Comparison of ENCODE assay signal across 9 mouse cellular contexts in the genomic region with DNA sequence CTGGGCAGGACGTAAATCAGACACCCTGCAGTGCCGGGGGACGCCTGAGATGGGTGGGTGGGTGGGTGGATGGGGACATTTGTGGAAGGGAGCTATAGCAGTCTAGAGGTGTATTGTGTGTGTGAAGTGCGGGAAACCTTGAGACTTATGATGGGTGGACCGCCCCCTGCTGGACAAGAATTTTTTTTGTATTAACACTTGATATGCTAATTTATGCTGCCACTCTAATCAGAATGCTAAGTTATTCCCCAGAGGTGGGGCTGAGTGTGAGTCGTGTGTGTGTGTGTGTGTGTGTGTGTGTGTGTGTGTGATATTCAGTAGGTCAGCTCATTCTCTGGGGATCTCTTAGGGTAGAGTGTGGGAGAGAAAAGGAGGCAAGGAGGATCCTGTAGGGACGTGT. TPM values are rescaled to one million over a fixed set of nuclear protein-coding genes. Genes with fewer than 3 reads are reported as not detected.
DNase-seq lines count a peak whose midpoint lies in the region; ATAC-seq and TF ChIP-seq lines count a peak whose summit lies in the region.
"Had no signal": no experiment of that assay in that cellular context is flagged by ENCODE, and none has a peak within 500 bp of the region (broad histone marks: within the 10 kb centered on the region; RNA-seq: fewer than 3 reads in every experiment).

No protein-coding gene starts in this region.

- WGBS in hindbrain, embryonic 11.5 days, result 17% methylated on average over 7 of the region's 7 CpGs
- 10% methylated on average over 7 of the region's 7 CpGs for WGBS in midbrain, embryonic 12.5 days

- peaks cover 6% of the 10 kb centered on the region for H3K36me3 ChIP-seq in hindbrain, embryonic 11.5 days (ENCODE audit: control insufficient read depth, insufficient read depth, low read length)
- H3K36me3 ChIP-seq in midbrain, embryonic 12.5 days, result peaks cover 9% of the 10 kb centered on the region
- H3K36me3 ChIP-seq: heart, embryonic 13.5 days had no signal

- H3K4me1 ChIP-seq in hindbrain, embryonic 11.5 days (replicated peaks; ENCODE audit: control insufficient read depth, insufficient read depth, low read length), result peaks cover 26% of the 10 kb centered on the region
- H3K4me1 ChIP-seq in midbrain, embryonic 12.5 days, result peaks cover 60% of the 10 kb centered on the region

- H3K4me2 ChIP-seq in hindbrain, embryonic 11.5 days (replicated peaks; ENCODE audit: low read depth, low read length), result peak overlapping the region; percentile 92; the same call in 1 of the 2 replicates
- H3K4me2 ChIP-seq in midbrain, embryonic 12.5 days (replicated peaks), result peak overlapping the region; percentile 79

- H3K4me3 ChIP-seq in gastrocnemius, adult 2 months, result no peak overlapping the region
- no peak overlapping the region for H3K4me3 ChIP-seq in hindbrain, embryonic 11.5 days (ENCODE audit: low read depth, low read length)
- H3K4me3 ChIP-seq in midbrain, embryonic 12.5 days, result peak overlapping the region; percentile 70

- peak; percentile 52 for TF ChIP-seq CTCF in gastrocnemius, adult 2 months (IDR thresholded peaks at IDR 0.05)

- no peak overlapping the region for H3K27ac ChIP-seq in gastrocnemius, adult 2 months
- H3K27ac ChIP-seq in hindbrain, embryonic 11.5 days (ENCODE audit: low read depth, low read length), result peak overlapping the region; percentile 89
- H3K27ac ChIP-seq in midbrain, embryonic 12.5 days (replicated peaks), result peak overlapping the region; percentile 91
- H3K27ac ChIP-seq: heart, embryonic 13.5 days had no signal

- no peak for DNase-seq in gastrocnemius, adult 2 months
- no peak for DNase-seq in gastrocnemius, adult 8-10 months (ENCODE audit: low spot score in 2 of 2)
- DNase-seq in 416B (ENCODE audit: low read depth), result peak; percentile 86
- DNase-seq in cerebellum, adult 8-10 months, result peak; percentile 70
- DNase-seq in hindbrain, embryonic 11.5 days (ENCODE audit: low spot score), result peak; percentile 88
- no peak for DNase-seq in ovary, postnatal 14 days (ENCODE audit: low spot score)
- DNase-seq in ovary, adult 18-20 months (ENCODE audit: low spot score), result no peak

- no peaks in the 10 kb centered on the region for H3K27me3 ChIP-seq in hindbrain, embryonic 11.5 days (ENCODE audit: control insufficient read depth, insufficient read depth, low read length)
- peaks cover 10% of the 10 kb centered on the region; the same call in 1 of the 2 replicates for H3K27me3 ChIP-seq in midbrain, embryonic 12.5 days

- peak; percentile 10; the same call in 1 of the 2 replicates for ATAC-seq in hindbrain, embryonic 11.5 days (ENCODE audit: low FRiP score)
- 0 out of 2 replicates have a peak, but pooled peaks have one; percentile 4 for ATAC-seq in midbrain, embryonic 12.5 days (ENCODE audit: low FRiP score, low read depth)

- no peak overlapping the region; the same call in 1 of the 2 replicates for H3K9ac ChIP-seq in hindbrain, embryonic 11.5 days (ENCODE audit: low read depth, low read length)
- H3K9ac ChIP-seq in midbrain, embryonic 12.5 days (replicated peaks), result peak overlapping the region; percentile 82; the same call in 1 of the 2 replicates

- H3K9me3 ChIP-seq in hindbrain, embryonic 11.5 days (ENCODE audit: control insufficient read depth, low read length), result no peaks in the 10 kb centered on the region
- no peaks in the 10 kb centered on the region for H3K9me3 ChIP-seq in midbrain, embryonic 12.5 days
- H3K9me3 ChIP-seq: heart, embryonic 13.5 days had no signal

- intact Hi-C loops in gastrocnemius, adult 2 months (cut with DNase I), result loop anchor here (5.0 kb wide), 1 partner anchor 216 kb away; no protein-coding TSS in a partner anchor

RNA-seq across cellular contexts. Expression of gene Dpf1, which starts 2.9 kb away (rescaled TPM):
- total RNA-seq in gastrocnemius, adult 2 months (2021), result 1 to 10 TPM in 1 of 2 experiments, under 1 TPM in 1; 0.86 to 2.6 TPM
- 1 to 10 TPM in 3 of 4 experiments, under 1 TPM in 1; 0.92 to 4.5 (median 2.0) TPM for total RNA-seq in gastrocnemius, adult 8-10 months (2022)
- 60.9 and 73.6 TPM in 2 replicates for polyA plus RNA-seq in hindbrain, embryonic 11.5 days (2014; fragmentation: Nextera tagmentation; extraction: Ambion mirVana)
- 115 and 119 TPM in 2 replicates for polyA plus RNA-seq in midbrain, embryonic 12.5 days (2016; fragmentation: Nextera tagmentation; extraction: Ambion mirVana)

RNA-seq across cellular contexts. Expression of gene Ppp1r14a, which starts 17.5 kb away (rescaled TPM):
- total RNA-seq in gastrocnemius, adult 2 months (2021), result 1 to 10 TPM; 3.8 to 4.5 TPM
- total RNA-seq in gastrocnemius, adult 8-10 months (2022), result 1 to 10 TPM; 2.7 to 3.4 (median 3.0) TPM
- polyA plus RNA-seq in hindbrain, embryonic 11.5 days (2014; fragmentation: Nextera tagmentation; extraction: Ambion mirVana), result 33.9 and 37.0 TPM in 2 replicates
- 19.2 and 20.0 TPM in 2 replicates for polyA plus RNA-seq in midbrain, embryonic 12.5 days (2016; fragmentation: Nextera tagmentation; extraction: Ambion mirVana)

RNA-seq across cellular contexts. Expression of gene Spint2, which starts 24.9 kb away (rescaled TPM):
- 1 to 10 TPM; 4.7 to 6.0 TPM for total RNA-seq in gastrocnemius, adult 2 months (2021)
- 10 to 100 TPM; 11.2 to 15.9 (median 12.5) TPM for total RNA-seq in gastrocnemius, adult 8-10 months (2022)
- 37.5 and 43.4 TPM in 2 replicates for polyA plus RNA-seq in hindbrain, embryonic 11.5 days (2014; fragmentation: Nextera tagmentation; extraction: Ambion mirVana)
- polyA plus RNA-seq in midbrain, embryonic 12.5 days (2016; fragmentation: Nextera tagmentation; extraction: Ambion mirVana), result 23.8 and 25.7 TPM in 2 replicates

RNA-seq across cellular contexts. Expression of gene 2200002D01Rik, which starts 58.4 kb away (rescaled TPM):
- total RNA-seq in gastrocnemius, adult 2 months (2021), result under 1 TPM; 0.64 to 0.81 TPM
- total RNA-seq in gastrocnemius, adult 8-10 months (2022), result under 1 TPM in 3 of 4 experiments, not detected in 1; 0.44 to 0.85 (median 0.79) TPM
- 2.5 and 2.7 TPM in 2 replicates for polyA plus RNA-seq in hindbrain, embryonic 11.5 days (2014; fragmentation: Nextera tagmentation; extraction: Ambion mirVana)
- polyA plus RNA-seq in midbrain, embryonic 12.5 days (2016; fragmentation: Nextera tagmentation; extraction: Ambion mirVana), result 2.1 and 2.9 TPM in 2 replicates

Comparison
In these comparisons a context has a peak if more than half of its experiments do, and no peak if none do; other contexts are left out.
1. DNase-seq: peak in 416B (single experiment), cerebellum, adult 8-10 months (single experiment) and hindbrain, embryonic 11.5 days (single experiment); none in gastrocnemius, adult 2 months (single experiment), gastrocnemius, adult 8-10 months (0 of 2), ovary, postnatal 14 days (single experiment) and ovary, adult 18-20 months (single experiment).